Mouse (Mus musculus): ENCODE measurements around the gene Plcg1.

Plcg1 gene

GRCm38 (mm10) chr2:160770409-160770808 lies 39.3 kb downstream of the Plcg1 start:
- no peak for DNase-seq (ENCODE audit: low read depth, low spot score)

DNA sequence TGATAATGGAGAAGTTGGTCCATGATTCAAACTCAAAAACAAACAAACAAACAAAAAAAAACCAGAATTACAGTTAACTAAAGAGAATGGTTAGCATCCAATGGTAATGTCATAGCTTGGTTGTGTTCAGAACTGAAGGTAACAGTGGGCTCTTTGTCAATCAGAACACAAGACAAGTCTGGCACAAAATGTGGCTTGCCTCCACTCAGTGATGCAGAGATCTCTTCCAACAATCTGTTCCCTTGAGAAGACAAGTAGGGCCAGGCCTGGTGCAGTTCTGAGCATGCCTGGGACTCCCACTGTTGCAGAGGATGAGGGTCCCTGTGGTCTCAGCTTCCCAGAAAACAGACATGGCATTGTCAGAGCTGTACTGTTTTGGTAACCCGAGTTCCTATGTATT lies 39.8 kb downstream of the Plcg1 start:
- no peak for DNase-seq (ENCODE audit: low read depth, low spot score)

- no peak for DNase-seq (ENCODE audit: low read depth, low spot score)
Measured at GRCm38 (mm10) chr2:160771325-160772276, 40.5 kb downstream of the Plcg1 start.

- no peak for DNase-seq (ENCODE audit: low read depth, low spot score)
Measured at GRCm38 (mm10) chr2:160778034-160778433, 46.9 kb downstream of the Plcg1 start.

- DNase-seq (ENCODE audit: low read depth, low spot score): no peak
Measured at GRCm38 (mm10) chr2:160780154-160780833, 49.2 kb downstream of the Plcg1 start.

DNA sequence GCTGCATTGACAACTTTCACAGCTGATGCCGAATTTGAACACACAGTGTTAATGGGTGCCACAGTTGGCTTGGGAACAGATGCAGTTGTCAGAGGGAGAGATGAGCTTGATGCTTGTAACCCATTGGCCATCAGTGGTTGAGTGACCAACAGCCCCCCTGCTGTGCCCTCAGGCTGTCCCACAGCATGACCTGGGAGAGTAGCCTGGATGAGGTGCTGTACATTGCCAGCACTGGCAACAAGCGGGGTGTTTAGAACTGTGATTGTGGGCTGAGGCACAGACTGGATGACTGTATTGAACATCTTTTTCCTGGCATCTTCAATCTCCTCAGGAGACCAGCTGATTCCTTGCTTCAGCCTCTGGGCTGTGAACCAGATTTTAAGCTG lies 49.7 kb downstream of the Plcg1 start:
- DNase-seq (ENCODE audit: low read depth, low spot score): no peak

- DNase-seq (ENCODE audit: low read depth, low spot score): no peak
Measured at GRCm38 (mm10) chr2:160786333-160786732, 55.2 kb downstream of the Plcg1 start.

GRCm38 (mm10) chr2:160789046-160789445 lies 57.9 kb downstream of the Plcg1 start:
- no peak for DNase-seq (ENCODE audit: low read depth, low spot score)

GRCm38 (mm10) chr2:160789741-160790140 lies 58.6 kb downstream of the Plcg1 start:
- no peak for DNase-seq (ENCODE audit: low read depth, low spot score)

DNA sequence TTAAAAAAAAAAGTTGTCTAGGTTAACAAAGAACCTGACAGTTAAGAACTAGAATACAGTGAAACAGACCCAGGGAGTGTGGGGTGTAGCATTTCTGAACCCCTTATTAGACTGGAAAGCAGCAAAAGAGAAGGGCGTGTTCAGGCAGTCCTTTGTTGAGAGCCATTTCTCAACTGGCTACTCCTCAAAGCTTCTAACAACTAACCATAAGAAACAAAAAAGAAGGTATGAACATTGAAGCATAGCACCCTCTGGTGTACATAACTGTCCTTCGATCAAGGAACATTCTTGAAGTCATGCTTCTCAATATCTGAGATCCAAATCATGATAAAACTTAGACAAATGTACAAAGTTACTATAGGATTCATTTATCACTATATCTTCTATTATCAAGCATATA lies 62.0 kb downstream of the Plcg1 start:
- DNase-seq (ENCODE audit: low read depth, low spot score): peak; percentile 5

DNA sequence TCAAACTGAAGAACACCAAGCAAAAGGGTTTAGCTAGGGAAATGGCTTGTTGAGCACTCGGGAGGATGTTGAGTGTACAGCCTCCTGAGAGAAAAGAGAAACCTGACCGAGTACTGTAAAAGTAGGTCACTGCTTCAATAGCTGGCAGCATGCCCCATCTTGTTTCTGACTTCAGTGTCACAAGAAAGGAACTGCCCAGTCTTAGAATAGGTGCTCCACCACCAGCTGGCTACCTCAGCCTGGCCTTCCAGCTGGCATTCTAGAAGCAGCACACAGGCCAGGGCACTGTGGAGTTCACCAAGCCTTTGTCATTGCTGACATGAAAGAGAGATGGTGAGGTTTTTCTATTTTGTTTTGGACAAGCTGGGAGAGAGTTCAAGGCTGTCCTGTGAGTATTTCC lies 65.9 kb downstream of the Plcg1 start:
- DNase-seq (ENCODE audit: low read depth, low spot score): no peak

DNA sequence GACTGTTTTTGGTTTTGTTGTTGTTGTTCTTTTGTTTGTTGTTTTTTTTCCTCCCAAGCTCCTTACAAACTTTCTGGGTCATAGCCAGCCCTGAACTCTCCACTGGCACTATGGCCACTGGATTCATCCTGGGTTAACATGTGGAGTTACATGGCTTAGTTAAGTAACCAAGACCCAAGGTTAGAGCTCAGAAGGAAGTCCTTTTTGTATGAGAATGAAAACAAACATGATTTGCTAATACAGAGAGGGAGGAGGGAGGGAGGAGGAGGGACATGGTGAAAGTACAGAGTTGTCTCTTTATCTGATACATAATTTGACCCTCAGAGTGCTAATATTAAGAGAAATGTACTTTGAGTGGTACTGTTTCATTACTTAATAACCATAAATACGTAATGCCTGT lies 67.1 kb downstream of the Plcg1 start:
- no peak for DNase-seq (ENCODE audit: low read depth, low spot score)

DNA sequence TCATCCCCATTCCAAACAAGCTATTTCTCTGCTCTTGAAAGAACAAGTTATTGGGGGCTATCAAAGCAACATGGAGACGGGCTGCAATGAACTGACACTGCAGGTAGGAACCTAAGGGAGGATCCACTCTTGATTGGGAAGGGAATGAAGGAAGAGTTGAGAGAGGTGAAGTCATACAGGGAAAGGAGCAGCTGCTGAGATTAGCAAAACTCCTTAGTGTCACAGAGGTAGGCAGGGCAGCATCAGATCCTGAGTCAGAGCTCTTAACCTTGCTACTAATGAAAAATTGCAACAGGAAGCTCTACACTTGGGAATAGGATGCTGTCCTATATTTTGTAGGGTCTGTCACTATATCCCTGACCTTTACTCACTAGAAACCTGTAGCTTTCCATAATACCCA lies 69.9 kb downstream of the Plcg1 start:
- DNase-seq (ENCODE audit: low read depth, low spot score): no peak

DNA sequence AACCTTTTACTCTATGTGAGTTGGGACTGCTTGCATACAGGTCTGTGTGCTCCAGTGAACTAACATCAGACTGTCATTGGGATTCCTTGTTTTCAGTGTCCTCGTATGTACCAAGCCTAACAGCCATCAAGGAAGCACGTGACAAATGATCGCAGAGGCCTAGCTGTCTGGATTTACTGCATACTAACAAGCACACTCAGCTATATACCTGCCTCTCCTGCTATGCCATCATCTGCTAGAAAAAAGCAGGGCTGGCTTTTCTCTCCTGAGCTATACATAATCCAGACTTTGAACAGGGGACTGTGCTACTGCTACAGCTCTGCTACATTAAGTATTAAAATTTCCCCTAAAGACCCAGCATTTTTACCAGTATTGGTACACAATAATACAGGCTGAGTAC lies 71.2 kb downstream of the Plcg1 start:
- DNase-seq (ENCODE audit: low read depth, low spot score): no peak

- DNase-seq (ENCODE audit: low read depth, low spot score): no peak
Measured at GRCm38 (mm10) chr2:160804794-160805527, 73.9 kb downstream of the Plcg1 start.

- no peak for DNase-seq (ENCODE audit: low read depth, low spot score)
Measured at GRCm38 (mm10) chr2:160806091-160806521, 75.0 kb downstream of the Plcg1 start.

GRCm38 (mm10) chr2:160810376-160810775 lies 79.3 kb downstream of the Plcg1 start:
- DNase-seq (ENCODE audit: low read depth, low spot score): no peak

- DNase-seq (ENCODE audit: low read depth, low spot score): no peak
Measured at GRCm38 (mm10) chr2:160810802-160811201, 79.7 kb downstream of the Plcg1 start.
